Mouse (Mus musculus) bone marrow, adult 2 months (tissue): ENCODE measurements around the gene Ciz1.
A peak's percentile ranks its signal among the peaks of the same experiment; 100 is the strongest.

ENCODE experiments used
- CTCF ChIP-seq: fragments of 200-500 bp; IDR thresholded peaks from 2 replicates; pipeline ENCODE4 v1.5.1; 2011; ENCODE audit warnings: low read length, control low read depth; ENCODE audit not compliant: control insufficient read depth, insufficient read depth
- POLR2A ChIP-seq: fragments of 200-500 bp; IDR thresholded peaks from 2 replicates; pipeline ENCODE4 v1.6.1; 2011; ENCODE audit warnings: low read depth, mild to moderate bottlenecking, control low read depth, low read length, borderline replicate concordance; ENCODE audit not compliant: control insufficient read depth

DNA sequence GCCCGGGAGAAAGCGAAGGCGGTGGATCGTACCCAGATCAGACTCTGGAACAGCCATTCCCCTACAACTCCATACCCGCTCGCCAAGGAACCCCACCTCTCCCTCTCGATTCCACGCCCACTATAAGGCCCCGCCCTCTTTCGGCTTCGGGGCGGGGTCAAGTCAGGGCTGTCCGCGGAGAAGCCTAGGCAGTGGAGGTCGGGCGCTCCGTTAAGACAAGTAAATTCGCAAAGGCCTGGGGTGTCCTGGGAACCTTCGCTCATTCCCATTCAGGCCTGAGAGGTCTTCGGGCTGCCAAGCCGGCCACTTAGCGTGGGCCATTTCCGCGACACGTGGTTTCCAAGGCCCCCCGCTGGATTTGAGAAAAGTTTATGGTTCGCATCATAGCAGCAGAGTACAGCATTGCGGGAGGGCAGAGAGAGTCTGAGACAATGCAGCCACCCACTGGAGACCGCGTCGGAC, 43.4 kb downstream of the Ciz1 start, which contains the start of gene Ptges2:
- TF ChIP-seq CTCF, result peak; percentile 20; the same call in 1 of the 2 replicates
- peak; percentile 54; the same call in 1 of the 2 replicates for TF ChIP-seq POLR2A
